Mouse (Mus musculus): ENCODE results near the gene Clstn3.
"Not testable (repeated sequence)": the region's sequence is repeated elsewhere in the genome, so short reads cannot be mapped to it uniquely, and the experiment has no call there.

Gene Clstn3

DNA sequence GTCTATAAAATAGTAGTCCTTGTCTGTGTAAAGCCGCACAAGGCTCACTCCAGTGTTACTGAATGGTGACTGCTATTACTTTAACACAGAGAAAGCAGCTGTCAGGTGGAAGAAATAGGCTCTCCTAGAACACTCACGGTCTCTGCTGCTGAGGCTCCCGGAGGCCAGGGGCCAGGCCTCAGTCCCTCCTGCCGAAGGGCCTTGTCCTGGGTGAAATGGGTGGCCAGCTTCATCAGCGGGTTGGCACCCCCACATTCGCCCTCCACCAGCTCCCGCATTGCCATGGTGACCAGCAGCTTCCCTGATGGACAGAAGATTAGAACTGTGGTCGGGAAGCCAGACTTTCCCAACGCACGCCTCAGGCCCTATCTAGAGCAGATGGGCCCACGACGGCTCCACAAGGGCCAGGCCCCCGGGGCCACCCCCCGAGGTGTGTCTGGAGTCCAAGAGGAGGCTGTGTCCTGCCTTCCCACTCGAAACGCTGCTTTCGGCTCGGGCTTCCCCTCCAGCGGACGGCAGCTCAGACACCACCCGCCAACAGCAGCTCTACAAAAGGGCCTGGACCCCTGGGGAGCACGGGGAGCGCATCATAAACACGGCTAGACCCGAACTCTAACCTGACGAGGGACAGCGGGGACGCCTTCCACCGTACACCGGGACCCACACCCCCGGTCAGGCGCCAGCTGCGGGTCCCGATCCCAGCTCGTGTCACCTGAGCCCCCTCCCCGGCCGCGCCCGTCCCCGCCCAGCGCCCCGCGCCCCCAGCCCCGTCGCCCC lies 50.3 kb downstream of the Clstn3 start:
- DNase-seq (ENCODE audit: low spot score), result peak; percentile 11

- no peak for DNase-seq (ENCODE audit: low spot score)
Observed at GRCm38 (mm10) chr6:124413770-124414149, 50.8 kb downstream of the Clstn3 start.

GRCm38 (mm10) chr6:124408355-124408754 lies 56.2 kb downstream of the Clstn3 start:
- no peak for DNase-seq (ENCODE audit: low spot score)

- no peak for DNase-seq (ENCODE audit: low spot score)
Observed at GRCm38 (mm10) chr6:124407180-124407579, 57.4 kb downstream of the Clstn3 start.

DNA sequence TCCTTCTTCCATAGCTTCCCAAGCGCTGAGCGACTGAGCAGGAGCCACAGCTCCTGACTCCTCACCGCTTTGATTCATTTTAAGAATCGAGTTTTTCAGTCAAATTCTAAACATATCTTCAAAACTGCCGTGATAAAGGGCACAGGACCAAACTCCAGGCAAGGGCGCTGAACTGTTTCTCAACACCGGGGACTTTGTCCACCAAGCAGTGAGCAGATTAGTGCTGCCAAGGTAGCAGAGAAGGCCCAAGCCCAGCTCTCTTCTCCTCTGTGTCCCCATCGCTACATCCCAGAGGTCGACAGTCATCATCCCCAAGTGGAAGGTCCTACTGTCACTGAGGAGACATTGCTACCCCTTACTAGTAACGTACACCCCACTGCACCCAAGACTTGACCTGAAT lies 58.3 kb downstream of the Clstn3 start:
- DNase-seq (ENCODE audit: low spot score), result no peak

- no peak for DNase-seq (ENCODE audit: low spot score)
Observed at GRCm38 (mm10) chr6:124399738-124400137, 64.9 kb downstream of the Clstn3 start.

- not testable (repeated sequence) for DNase-seq (ENCODE audit: low spot score)
Observed at GRCm38 (mm10) chr6:124394991-124395390, 69.6 kb downstream of the Clstn3 start.
